Mouse (Mus musculus): Measurements from ENCODE around the gene Pnmt. TPM values are rescaled to one million over a fixed set of nuclear protein-coding genes. Genes with fewer than 3 reads are reported as not detected.
A peak's percentile ranks its signal among the peaks of the same experiment; 100 is the strongest.

The Pnmt gene
- polyA plus RNA-seq (2015; fragmentation: Nextera tagmentation; extraction: Ambion mirVana), result 0.52 and 0.57 TPM in 2 replicates

- peaks cover 72% of the 10 kb centered on the region for H3K4me1 ChIP-seq (replicated peaks)
- H3K9me3 ChIP-seq (replicated peaks), result no peaks in the 10 kb centered on the region
- no peak for ATAC-seq (replicated peaks; ENCODE audit: insufficient number of reproducible peaks, insufficient read depth, low FRiP score, low read depth)
- H3K27me3 ChIP-seq, result peaks cover 18% of the 10 kb centered on the region
- no peaks in the 10 kb centered on the region for H3K36me3 ChIP-seq
- H3K27ac ChIP-seq, result peak within 1 kb of the TSS; percentile 90; the same call in 1 of the 2 replicates
- H3K9ac ChIP-seq, result peak within 1 kb of the TSS; percentile 67
- peak within 1 kb of the TSS; percentile 53; the same call in 1 of the 2 replicates for H3K4me3 ChIP-seq
- WGBS, result 46% methylated on average over 25 of the region's 25 CpGs
- peak within 1 kb of the TSS; percentile 70 for H3K4me2 ChIP-seq
These were observed at the start of gene Pnmt for GRCm38 (mm10) chr11:98385638-98386585. Gene Pnmt, plus strand, starts transcription at chr11:98386450.

- Histone ChIP-seq H3K9ac (peak overlapping the region; percentile 64), H3K27me3 (peaks cover 85% of the 10 kb centered on the region), H3K9me3 (replicated peaks) (no peaks in the 10 kb centered on the region), H3K4me2 (peak overlapping the region; percentile 98), H3K36me3 (no peaks in the 10 kb centered on the region), H3K4me3 (peak overlapping the region; percentile 63), H3K4me1 (replicated peaks) (peaks cover 33% of the 10 kb centered on the region), H3K27ac (no peak overlapping the region)
- 1% methylated on average over 42 of the region's 57 CpGs for WGBS
- ATAC-seq (replicated peaks; ENCODE audit: insufficient number of reproducible peaks, insufficient read depth, low FRiP score, low read depth), result no peak
These were observed 47.7 kb upstream of the Pnmt start for GRCm38 (mm10) chr11:98338507-98338961.

GRCm38 (mm10) chr11:98339071-98339501 lies 47.2 kb upstream of the Pnmt start:
- peak overlapping the region; percentile 64 for H3K9ac ChIP-seq
- no peak for ATAC-seq (replicated peaks; ENCODE audit: insufficient number of reproducible peaks, insufficient read depth, low FRiP score, low read depth)
- under 1% methylated on average over 19 of the region's 19 CpGs for WGBS
- peak overlapping the region; percentile 63 for H3K4me3 ChIP-seq
- H3K9me3 ChIP-seq (replicated peaks), result no peaks in the 10 kb centered on the region
- peaks cover 33% of the 10 kb centered on the region for H3K4me1 ChIP-seq (replicated peaks)
- H3K27ac ChIP-seq, result no peak overlapping the region
- H3K27me3 ChIP-seq, result peaks cover 80% of the 10 kb centered on the region
- no peaks in the 10 kb centered on the region for H3K36me3 ChIP-seq
- H3K4me2 ChIP-seq, result peak overlapping the region; percentile 98

- Histone ChIP-seq H3K4me1 (replicated peaks) (peaks cover 26% of the 10 kb centered on the region), H3K27ac (no peak overlapping the region), H3K27me3 (peaks cover 73% of the 10 kb centered on the region), H3K36me3 (no peaks in the 10 kb centered on the region), H3K9ac (peak overlapping the region; percentile 64; the same call in 1 of the 2 replicates), H3K4me3 (peak overlapping the region; percentile 63), H3K4me2 (peak overlapping the region; percentile 98), H3K9me3 (replicated peaks) (no peaks in the 10 kb centered on the region)
- 18% methylated on average over 11 of the region's 11 CpGs for WGBS
- no peak for ATAC-seq (replicated peaks; ENCODE audit: insufficient number of reproducible peaks, insufficient read depth, low FRiP score, low read depth)
These were observed 46.5 kb upstream of the Pnmt start for GRCm38 (mm10) chr11:98339679-98340287.

- H3K27ac ChIP-seq, result no peak overlapping the region
- no peaks in the 10 kb centered on the region for H3K36me3 ChIP-seq
- WGBS, result 18% methylated on average over 4 of the region's 4 CpGs
- no peak overlapping the region for H3K9ac ChIP-seq
- H3K4me2 ChIP-seq, result no peak overlapping the region
- no peaks in the 10 kb centered on the region for H3K9me3 ChIP-seq (replicated peaks)
- peaks cover 65% of the 10 kb centered on the region for H3K27me3 ChIP-seq
- H3K4me3 ChIP-seq, result no peak overlapping the region
- H3K4me1 ChIP-seq (replicated peaks), result peaks cover 27% of the 10 kb centered on the region
- no peak for ATAC-seq (replicated peaks; ENCODE audit: insufficient number of reproducible peaks, insufficient read depth, low FRiP score, low read depth)
These were observed 45.7 kb upstream of the Pnmt start for GRCm38 (mm10) chr11:98340597-98340996.

- no peak for ATAC-seq (replicated peaks; ENCODE audit: insufficient number of reproducible peaks, insufficient read depth, low FRiP score, low read depth)
- Histone ChIP-seq H3K4me1 (replicated peaks) (peaks cover 30% of the 10 kb centered on the region), H3K4me3 (no peak overlapping the region), H3K36me3 (no peaks in the 10 kb centered on the region), H3K4me2 (no peak overlapping the region), H3K27ac (no peak overlapping the region), H3K27me3 (peaks cover 62% of the 10 kb centered on the region), H3K9ac (no peak overlapping the region), H3K9me3 (replicated peaks) (no peaks in the 10 kb centered on the region)
- 61% methylated on average over 4 of the region's 4 CpGs for WGBS
These were observed 45.1 kb upstream of the Pnmt start for GRCm38 (mm10) chr11:98341174-98341573.

- 2% methylated on average over 29 of the region's 29 CpGs for WGBS
- H3K9ac ChIP-seq, result peak overlapping the region; percentile 64
- no peaks in the 10 kb centered on the region for H3K36me3 ChIP-seq
- H3K9me3 ChIP-seq (replicated peaks), result no peaks in the 10 kb centered on the region
- ATAC-seq (replicated peaks; ENCODE audit: insufficient number of reproducible peaks, insufficient read depth, low FRiP score, low read depth), result peak; percentile 34; the same call in 1 of the 2 replicates
- H3K4me1 ChIP-seq (replicated peaks), result peaks cover 37% of the 10 kb centered on the region
- no peak overlapping the region for H3K27ac ChIP-seq
- peak overlapping the region; percentile 52 for H3K4me3 ChIP-seq
- H3K27me3 ChIP-seq, result peaks cover 61% of the 10 kb centered on the region
- H3K4me2 ChIP-seq, result peak overlapping the region; percentile 89
These were observed 44.0 kb upstream of the Pnmt start for GRCm38 (mm10) chr11:98342000-98342945.

GRCm38 (mm10) chr11:98345253-98345652 lies 41.0 kb upstream of the Pnmt start:
- WGBS, result under 1% methylated on average over 14 of the region's 14 CpGs
- peaks cover 42% of the 10 kb centered on the region for H3K4me1 ChIP-seq (replicated peaks)
- no peaks in the 10 kb centered on the region for H3K36me3 ChIP-seq
- H3K9ac ChIP-seq, result no peak overlapping the region
- no peaks in the 10 kb centered on the region for H3K9me3 ChIP-seq (replicated peaks)
- H3K4me3 ChIP-seq, result peak overlapping the region; percentile 39
- peak overlapping the region; percentile 63 for H3K4me2 ChIP-seq
- H3K27ac ChIP-seq, result no peak overlapping the region
- ATAC-seq (replicated peaks; ENCODE audit: insufficient number of reproducible peaks, insufficient read depth, low FRiP score, low read depth), result no peak
- peaks cover 62% of the 10 kb centered on the region for H3K27me3 ChIP-seq

GRCm38 (mm10) chr11:98346168-98346567 lies 40.1 kb upstream of the Pnmt start:
- no peaks in the 10 kb centered on the region for H3K9me3 ChIP-seq (replicated peaks)
- 25% methylated on average over 9 of the region's 9 CpGs for WGBS

GRCm38 (mm10) chr11:98347385-98348082 lies 38.7 kb upstream of the Pnmt start:
- Histone ChIP-seq H3K9ac (no peak overlapping the region), H3K4me1 (replicated peaks) (peaks cover 42% of the 10 kb centered on the region), H3K4me2 (peak overlapping the region; percentile 90), H3K27me3 (peaks cover 62% of the 10 kb centered on the region), H3K36me3 (no peaks in the 10 kb centered on the region), H3K4me3 (peak overlapping the region; percentile 66), H3K27ac (no peak overlapping the region), H3K9me3 (replicated peaks) (no peaks in the 10 kb centered on the region)
- 12% methylated on average over 12 of the region's 12 CpGs for WGBS
- no peak for ATAC-seq (replicated peaks; ENCODE audit: insufficient number of reproducible peaks, insufficient read depth, low FRiP score, low read depth)

More at GRCm38 (mm10) chr11:98346168-98346567, 40.1 kb upstream of the Pnmt start:
- no peak for ATAC-seq (replicated peaks; ENCODE audit: insufficient number of reproducible peaks, insufficient read depth, low FRiP score, low read depth)
- Histone ChIP-seq H3K27me3 (peaks cover 64% of the 10 kb centered on the region), H3K4me3 (no peak overlapping the region), H3K9ac (no peak overlapping the region), H3K4me1 (replicated peaks) (peaks cover 47% of the 10 kb centered on the region), H3K27ac (no peak overlapping the region), H3K4me2 (no peak overlapping the region), H3K36me3 (no peaks in the 10 kb centered on the region)

All from heart, embryonic 15.5 days (tissue).